Mouse (Mus musculus) ES-Bruce4 (cell line): Measurements from ENCODE around the gene Usp39.

Experiments
- CTCF ChIP-seq: IDR thresholded peaks from one replicate; pipeline ENCODE4 v1.8.1; 2011; ENCODE audit warnings: low read depth, low read length
- EP300 ChIP-seq: IDR thresholded peaks from 2 replicates; pipeline ENCODE4 v1.6.1; 2011; ENCODE audit warnings: low read depth, low read length; ENCODE audit not compliant: insufficient read depth
- POLR2A ChIP-seq: IDR thresholded peaks from one replicate; pipeline ENCODE4 v1.8.1; 2011; ENCODE audit warnings: low read length; ENCODE audit not compliant: insufficient read depth

DNA sequence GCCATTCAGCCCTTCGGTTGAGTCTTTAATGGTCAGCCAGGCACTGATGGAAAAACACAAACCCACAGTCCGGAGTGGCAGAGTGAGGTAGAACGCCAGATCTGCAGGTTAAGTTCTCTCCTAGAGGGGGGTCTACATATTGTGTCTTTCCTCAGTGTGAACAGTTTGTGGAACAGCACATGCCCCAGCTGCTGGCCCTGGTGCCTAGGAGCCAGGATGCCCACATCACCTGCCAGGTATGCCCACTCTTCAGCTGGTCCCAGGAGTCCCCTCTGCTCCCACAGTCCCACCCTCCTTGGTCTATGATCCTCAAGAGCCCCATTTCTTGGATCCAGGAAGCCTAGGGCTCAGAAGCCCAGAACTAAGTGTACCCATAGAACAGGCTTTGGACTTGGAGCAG, 32.8 kb downstream of the Usp39 start:
- TF ChIP-seq EP300 (no peak), CTCF (no peak), POLR2A (no peak)
